Mouse (Mus musculus): ENCODE data around the gene Lama2. TPM values are rescaled to one million over a fixed set of nuclear protein-coding genes. Genes with fewer than 3 reads are reported as not detected.

Lama2 gene
- polyA plus RNA-seq, 1 experiment: not detected

DNA sequence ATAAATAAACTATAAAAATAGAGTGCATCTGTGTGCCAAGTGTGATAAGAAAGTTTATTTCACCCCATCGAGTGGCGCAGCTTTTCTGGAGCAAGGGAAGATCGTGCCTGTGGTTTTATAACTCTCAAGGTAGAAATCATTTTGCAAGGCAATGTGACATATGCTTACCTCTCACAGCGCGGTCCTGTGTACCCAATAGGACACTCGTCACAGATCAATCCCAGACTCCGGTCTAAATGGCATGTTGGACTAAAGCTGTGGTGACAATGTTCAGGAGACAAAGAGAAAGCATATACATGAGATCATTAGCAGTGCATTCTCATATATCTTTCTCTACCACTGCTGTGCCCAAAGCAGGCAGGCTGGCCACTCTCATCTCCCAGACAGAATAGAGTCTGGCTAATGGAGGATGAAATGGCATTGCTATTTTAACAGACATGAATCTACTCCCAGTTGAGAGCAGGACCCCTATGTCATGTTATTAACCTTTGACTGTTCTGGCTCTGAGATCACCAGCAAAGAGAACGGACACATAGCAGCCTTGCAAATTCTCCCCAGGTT, 395.7 kb downstream of the Lama2 start:
- Histone ChIP-seq H3K27ac (ENCODE audit: insufficient read depth, low read length) (no peak overlapping the region), H3K27me3 (ENCODE audit: control insufficient read depth, insufficient read depth, low read length, poor library complexity, severe bottlenecking) (no peaks in the 10 kb centered on the region), H3K4me3 (ENCODE audit: low read depth, low read length) (no peak overlapping the region), H3K9me3 (replicated peaks; ENCODE audit: control insufficient read depth, insufficient read depth, low read length, poor library complexity, severe bottlenecking) (no peaks in the 10 kb centered on the region), H3K36me3 (ENCODE audit: control insufficient read depth, insufficient read depth, low read length, poor library complexity, severe bottlenecking) (no peaks in the 10 kb centered on the region), H3K4me1 (ENCODE audit: control insufficient read depth, insufficient read depth, low read length) (no peaks in the 10 kb centered on the region), H3K9ac (ENCODE audit: low read depth, poor library complexity, severe bottlenecking) (no peak overlapping the region)
- TF ChIP-seq POLR2A (IDR thresholded peaks at IDR 0.05; ENCODE audit: insufficient read depth, low read length): no peak
- no peak for TF ChIP-seq EP300 (IDR thresholded peaks at IDR 0.05; ENCODE audit: insufficient read depth, low read depth, low read length)
- no peak for TF ChIP-seq CTCF (IDR thresholded peaks at IDR 0.05; ENCODE audit: low read depth, low read length)

DNA sequence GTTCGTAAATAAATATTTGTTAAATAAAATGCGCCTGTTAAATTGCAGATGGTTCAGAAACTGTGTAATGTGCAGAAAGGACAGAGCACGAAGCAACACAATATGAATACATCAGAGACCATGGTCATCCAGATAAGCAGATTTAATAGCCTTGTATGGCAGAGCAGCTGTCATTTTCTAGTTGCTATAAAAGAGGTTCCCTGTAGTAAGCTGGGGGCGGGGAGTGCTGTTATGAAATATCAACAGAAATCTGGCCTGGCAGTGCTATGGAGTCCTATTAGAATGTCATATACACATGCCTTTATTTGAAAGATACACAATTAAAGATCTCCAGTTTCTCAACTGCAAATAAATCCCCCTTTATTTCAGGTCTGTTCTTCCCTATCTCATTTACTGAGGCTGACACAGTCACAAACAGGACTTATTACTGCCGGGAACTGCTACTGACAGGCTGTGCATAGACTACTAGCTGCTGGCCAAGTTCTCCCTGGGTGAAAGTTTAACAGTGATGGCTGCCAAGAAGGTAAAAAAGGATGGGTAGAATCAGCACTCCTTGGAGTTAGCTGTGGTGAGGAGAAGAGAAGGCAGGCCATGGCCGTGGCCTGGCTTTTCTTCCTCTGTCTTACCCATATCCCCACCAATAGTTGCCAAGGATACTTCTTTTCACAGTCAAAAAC, 396.8 kb downstream of the Lama2 start:
- H3K4me1 ChIP-seq (ENCODE audit: control insufficient read depth, insufficient read depth, low read length): no peaks in the 10 kb centered on the region
- no peaks in the 10 kb centered on the region for H3K36me3 ChIP-seq (ENCODE audit: control insufficient read depth, insufficient read depth, low read length, poor library complexity, severe bottlenecking)
- no peak overlapping the region for H3K9ac ChIP-seq (ENCODE audit: low read depth, poor library complexity, severe bottlenecking)
- no peaks in the 10 kb centered on the region for H3K27me3 ChIP-seq (ENCODE audit: control insufficient read depth, insufficient read depth, low read length, poor library complexity, severe bottlenecking)
- TF ChIP-seq POLR2A (IDR thresholded peaks at IDR 0.05; ENCODE audit: insufficient read depth, low read length): no peak
- no peak for TF ChIP-seq EP300 (IDR thresholded peaks at IDR 0.05; ENCODE audit: insufficient read depth, low read depth, low read length)
- TF ChIP-seq CTCF (IDR thresholded peaks at IDR 0.05; ENCODE audit: low read depth, low read length): no peak
- H3K4me3 ChIP-seq (ENCODE audit: low read depth, low read length): no peak overlapping the region
- H3K27ac ChIP-seq (ENCODE audit: insufficient read depth, low read length): no peak overlapping the region
- H3K9me3 ChIP-seq (replicated peaks; ENCODE audit: control insufficient read depth, insufficient read depth, low read length, poor library complexity, severe bottlenecking): no peaks in the 10 kb centered on the region

DNA sequence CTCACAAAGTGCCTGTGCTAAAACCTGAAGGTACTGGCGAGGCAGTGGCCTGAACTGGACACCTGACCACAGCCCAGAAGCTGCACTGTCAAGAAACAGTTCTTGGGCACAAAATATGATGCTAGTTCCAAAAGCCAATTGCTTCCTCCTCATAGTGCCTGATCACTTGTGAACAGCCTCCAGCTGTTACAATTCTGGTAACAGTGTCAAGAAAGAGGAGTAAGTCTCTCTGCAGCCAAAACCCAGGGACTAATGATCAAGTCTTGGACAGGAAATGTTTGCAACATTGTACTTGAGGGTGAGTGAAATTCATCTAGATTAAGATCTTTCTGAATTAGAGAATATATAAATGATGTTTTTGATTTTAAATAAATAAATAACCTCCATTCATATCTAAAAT, 399.9 kb downstream of the Lama2 start:
- H3K36me3 ChIP-seq (ENCODE audit: control insufficient read depth, insufficient read depth, low read length, poor library complexity, severe bottlenecking): no peaks in the 10 kb centered on the region
- H3K9me3 ChIP-seq (replicated peaks; ENCODE audit: control insufficient read depth, insufficient read depth, low read length, poor library complexity, severe bottlenecking): no peaks in the 10 kb centered on the region
- no peak overlapping the region for H3K27ac ChIP-seq (ENCODE audit: insufficient read depth, low read length)
- H3K9ac ChIP-seq (ENCODE audit: low read depth, poor library complexity, severe bottlenecking): no peak overlapping the region
- no peaks in the 10 kb centered on the region for H3K4me1 ChIP-seq (ENCODE audit: control insufficient read depth, insufficient read depth, low read length)
- H3K27me3 ChIP-seq (ENCODE audit: control insufficient read depth, insufficient read depth, low read length, poor library complexity, severe bottlenecking): no peaks in the 10 kb centered on the region
- H3K4me3 ChIP-seq (ENCODE audit: low read depth, low read length): no peak overlapping the region
- TF ChIP-seq POLR2A (IDR thresholded peaks at IDR 0.05; ENCODE audit: insufficient read depth, low read length) (no peak), EP300 (IDR thresholded peaks at IDR 0.05; ENCODE audit: insufficient read depth, low read depth, low read length) (no peak), CTCF (IDR thresholded peaks at IDR 0.05; ENCODE audit: low read depth, low read length) (no peak)

DNA sequence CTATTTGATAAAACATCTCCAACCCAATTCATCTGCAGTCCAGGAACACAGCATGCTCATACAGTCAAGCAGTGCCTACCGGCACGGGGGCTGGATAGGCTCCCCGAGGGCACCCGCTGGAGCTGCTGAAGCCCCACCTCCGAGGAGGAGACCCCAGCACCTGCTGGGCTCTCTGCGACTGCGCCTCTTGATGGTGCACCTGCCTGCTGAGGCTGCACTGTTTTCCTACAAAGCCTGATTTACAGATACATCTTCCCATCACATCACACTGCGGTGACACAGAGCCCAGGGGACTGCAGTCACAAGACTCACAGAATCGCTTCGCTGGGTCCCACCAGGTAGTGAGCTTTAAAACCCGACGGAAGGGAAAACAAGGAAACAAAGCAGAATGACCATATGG, 412.2 kb downstream of the Lama2 start:
- H3K9me3 ChIP-seq (replicated peaks; ENCODE audit: control insufficient read depth, insufficient read depth, low read length, poor library complexity, severe bottlenecking): no peaks in the 10 kb centered on the region
- H3K9ac ChIP-seq (ENCODE audit: low read depth, poor library complexity, severe bottlenecking): no peak overlapping the region
- H3K27ac ChIP-seq (ENCODE audit: insufficient read depth, low read length): no peak overlapping the region
- H3K4me3 ChIP-seq (ENCODE audit: low read depth, low read length): no peak overlapping the region
- no peaks in the 10 kb centered on the region for H3K27me3 ChIP-seq (ENCODE audit: control insufficient read depth, insufficient read depth, low read length, poor library complexity, severe bottlenecking)
- H3K36me3 ChIP-seq (ENCODE audit: control insufficient read depth, insufficient read depth, low read length, poor library complexity, severe bottlenecking): no peaks in the 10 kb centered on the region
- H3K4me1 ChIP-seq (ENCODE audit: control insufficient read depth, insufficient read depth, low read length): no peaks in the 10 kb centered on the region
- TF ChIP-seq POLR2A (IDR thresholded peaks at IDR 0.05; ENCODE audit: insufficient read depth, low read length) (no peak), EP300 (IDR thresholded peaks at IDR 0.05; ENCODE audit: insufficient read depth, low read depth, low read length) (no peak), CTCF (IDR thresholded peaks at IDR 0.05; ENCODE audit: low read depth, low read length) (no peak)

DNA sequence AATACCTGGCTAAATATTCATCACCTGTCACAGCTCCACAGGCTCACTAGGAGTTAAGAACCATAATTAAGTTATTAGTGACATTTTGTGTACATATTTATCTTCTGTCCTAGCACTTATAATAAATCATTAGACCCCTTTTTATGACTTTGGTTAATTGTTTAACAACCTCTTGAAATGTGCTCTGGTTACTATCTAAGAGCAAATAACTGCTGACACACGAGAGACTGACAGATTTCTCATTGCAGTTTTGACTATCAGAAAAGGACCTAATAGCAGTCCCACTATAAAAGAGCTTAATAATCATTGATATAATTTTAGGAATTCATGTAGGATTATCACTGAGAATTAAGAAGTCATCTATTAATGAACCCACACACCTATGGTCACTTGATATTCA, 421.1 kb downstream of the Lama2 start:
- H3K4me3 ChIP-seq (ENCODE audit: low read depth, low read length): no peak overlapping the region
- no peak for TF ChIP-seq CTCF (IDR thresholded peaks at IDR 0.05; ENCODE audit: low read depth, low read length)
- TF ChIP-seq EP300 (IDR thresholded peaks at IDR 0.05; ENCODE audit: insufficient read depth, low read depth, low read length): no peak
- TF ChIP-seq POLR2A (IDR thresholded peaks at IDR 0.05; ENCODE audit: insufficient read depth, low read length): no peak
- no peaks in the 10 kb centered on the region for H3K9me3 ChIP-seq (replicated peaks; ENCODE audit: control insufficient read depth, insufficient read depth, low read length, poor library complexity, severe bottlenecking)
- H3K27me3 ChIP-seq (ENCODE audit: control insufficient read depth, insufficient read depth, low read length, poor library complexity, severe bottlenecking): no peaks in the 10 kb centered on the region
- H3K27ac ChIP-seq (ENCODE audit: insufficient read depth, low read length): no peak overlapping the region
- H3K4me1 ChIP-seq (ENCODE audit: control insufficient read depth, insufficient read depth, low read length): no peaks in the 10 kb centered on the region
- no peak overlapping the region for H3K9ac ChIP-seq (ENCODE audit: low read depth, poor library complexity, severe bottlenecking)
- H3K36me3 ChIP-seq (ENCODE audit: control insufficient read depth, insufficient read depth, low read length, poor library complexity, severe bottlenecking): no peaks in the 10 kb centered on the region

All from ES-Bruce4 (cell line).